Mouse (Mus musculus): Measurements from ENCODE around the gene Chst3.
"Not testable (repeated sequence)": the region's sequence is repeated elsewhere in the genome, so short reads cannot be mapped to it uniquely, and the experiment has no call there.

Chst3 gene

DNA sequence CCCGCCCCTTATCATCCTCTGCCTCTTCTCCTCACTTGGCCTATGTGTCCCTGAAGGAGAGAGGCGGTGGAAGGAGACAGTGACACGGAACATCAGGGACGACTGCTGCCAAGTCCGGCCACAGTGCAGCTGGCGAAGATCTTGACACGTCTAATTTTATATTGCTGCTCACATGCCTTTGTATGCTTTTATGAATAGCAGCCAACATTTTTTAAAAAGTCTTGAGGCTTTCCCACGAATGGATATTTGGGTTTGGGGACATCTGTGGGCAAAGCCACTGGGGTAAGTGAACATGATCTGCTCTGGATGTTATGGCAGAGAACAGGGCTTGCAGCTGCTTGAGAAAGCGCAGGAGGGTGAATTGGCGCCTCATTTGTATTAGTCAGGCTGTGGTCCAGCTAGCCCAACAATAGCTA lies 21.6 kb downstream of the Chst3 start:
- DNase-seq (ENCODE audit: low spot score) = no peak

GRCm38 (mm10) chr10:60196971-60197370 lies 22.1 kb downstream of the Chst3 start:
- no peak for DNase-seq (ENCODE audit: low spot score)

GRCm38 (mm10) chr10:60195087-60195486 lies 24.0 kb downstream of the Chst3 start:
- no peak for DNase-seq (ENCODE audit: low spot score)

DNA sequence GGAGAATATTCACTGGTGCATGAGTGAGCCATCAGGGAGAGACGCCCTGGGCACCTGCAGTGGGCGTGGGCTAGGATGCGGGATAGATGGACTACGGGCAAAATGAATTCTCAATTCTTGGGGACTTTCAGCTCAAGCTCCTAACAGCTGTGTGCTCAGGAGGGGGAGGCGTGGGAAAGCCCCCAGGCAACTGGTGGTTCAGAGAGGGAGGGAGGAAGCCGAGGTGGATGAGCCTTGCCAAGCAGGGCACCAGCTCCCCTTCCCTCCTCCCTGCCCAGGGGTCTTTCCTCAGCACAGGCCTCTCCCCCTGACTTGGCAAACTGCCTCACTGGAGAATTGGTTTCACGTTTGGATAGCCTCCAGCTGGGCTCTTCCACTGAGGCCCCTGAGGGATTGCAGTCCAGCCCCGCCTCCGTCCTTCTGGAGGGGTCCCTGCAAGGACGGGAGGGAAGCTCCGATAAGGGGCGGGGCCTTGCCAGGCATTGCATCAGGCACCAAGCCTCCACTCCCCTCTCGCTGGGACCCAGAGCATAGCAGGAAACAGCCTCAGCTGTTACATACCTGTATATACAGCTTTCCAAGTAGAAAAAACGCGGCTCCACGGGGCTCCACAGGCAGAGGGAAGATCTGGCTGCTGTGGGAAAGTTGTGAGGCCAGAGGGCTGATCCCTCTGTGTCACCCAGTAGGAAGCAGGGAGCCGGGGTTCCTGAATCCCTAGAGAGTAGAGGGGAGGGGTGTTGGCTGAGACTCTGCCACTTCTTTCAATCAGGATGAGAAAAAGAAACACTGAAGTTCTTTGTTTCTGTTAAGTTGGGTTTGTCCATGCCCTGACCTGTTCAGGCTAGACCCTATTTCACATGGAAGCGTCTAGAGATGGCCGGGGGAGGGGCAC lies 25.3 kb downstream of the Chst3 start:
- peak; percentile 46 for DNase-seq (ENCODE audit: low spot score)

- DNase-seq (ENCODE audit: low spot score) = peak; percentile 82
Observed at GRCm38 (mm10) chr10:60191796-60192195, 27.3 kb downstream of the Chst3 start.

DNA sequence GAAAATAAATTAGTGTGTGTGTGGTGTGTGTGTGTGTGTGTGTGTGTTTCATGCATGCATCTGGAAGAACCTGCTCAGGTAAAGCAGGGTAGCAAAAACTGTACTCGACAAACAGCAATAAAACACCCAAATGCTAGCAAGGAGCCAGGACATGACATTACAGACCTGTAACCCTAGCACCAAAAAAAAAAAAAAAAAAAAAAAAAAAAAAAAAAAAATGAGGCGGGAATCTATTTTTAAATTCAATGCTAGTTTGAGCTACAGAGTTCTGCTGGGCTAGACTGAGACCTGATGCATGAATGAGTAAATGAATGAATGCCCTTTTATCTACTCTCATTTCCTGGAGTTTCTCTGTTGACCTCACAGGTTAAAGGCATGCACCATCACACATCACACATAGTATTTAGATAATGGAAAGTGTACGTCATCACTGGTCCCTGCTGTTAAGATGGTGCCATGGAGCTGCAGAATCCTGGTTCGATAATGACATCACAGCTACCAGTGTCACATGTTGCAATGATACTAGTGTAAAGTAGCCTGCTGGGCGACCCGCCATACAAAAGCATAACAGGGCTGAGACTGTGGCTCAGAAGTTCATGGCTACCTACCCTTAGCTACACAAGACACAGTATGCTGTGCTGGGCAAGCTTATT lies 29.4 kb downstream of the Chst3 start:
- DNase-seq (ENCODE audit: low spot score) = no peak

DNA sequence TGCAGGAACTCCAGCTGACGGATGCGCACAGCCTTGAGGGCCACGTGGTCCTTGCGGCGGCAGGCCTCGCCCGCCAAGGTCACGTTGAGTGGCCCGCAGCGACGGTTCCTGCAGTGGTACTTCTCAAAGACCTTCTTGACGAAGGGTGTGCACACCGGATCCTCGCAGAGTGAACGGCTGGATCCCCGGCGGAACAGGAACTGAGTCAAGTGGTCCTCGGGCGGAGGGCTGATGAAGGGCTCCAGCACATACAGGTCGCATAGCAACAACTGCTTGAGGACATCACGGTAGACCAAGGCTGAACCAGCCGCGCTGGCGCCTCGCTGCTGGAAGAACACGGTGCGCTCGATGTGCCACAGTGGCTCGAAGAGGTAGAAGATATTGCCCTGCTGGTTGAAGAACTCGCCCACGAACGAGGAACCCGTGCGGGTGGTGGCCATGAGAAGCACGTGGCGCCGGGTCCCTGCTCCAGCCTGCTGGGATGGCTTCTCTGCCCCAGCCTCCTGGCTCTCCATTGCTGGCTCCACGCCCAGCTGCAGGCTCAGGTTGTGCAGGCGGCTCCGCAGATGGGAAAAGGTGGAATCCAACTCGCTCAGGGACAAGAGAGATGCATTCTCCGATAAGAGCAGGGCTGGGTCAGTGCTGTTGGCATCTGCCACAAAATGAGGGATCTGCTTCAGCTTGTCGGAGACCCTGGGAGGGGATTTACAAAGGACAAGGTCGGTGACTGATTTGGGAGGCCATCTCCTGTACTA lies 32.7 kb downstream of the Chst3 start:
- peak; percentile 62 for DNase-seq (ENCODE audit: low spot score)

DNA sequence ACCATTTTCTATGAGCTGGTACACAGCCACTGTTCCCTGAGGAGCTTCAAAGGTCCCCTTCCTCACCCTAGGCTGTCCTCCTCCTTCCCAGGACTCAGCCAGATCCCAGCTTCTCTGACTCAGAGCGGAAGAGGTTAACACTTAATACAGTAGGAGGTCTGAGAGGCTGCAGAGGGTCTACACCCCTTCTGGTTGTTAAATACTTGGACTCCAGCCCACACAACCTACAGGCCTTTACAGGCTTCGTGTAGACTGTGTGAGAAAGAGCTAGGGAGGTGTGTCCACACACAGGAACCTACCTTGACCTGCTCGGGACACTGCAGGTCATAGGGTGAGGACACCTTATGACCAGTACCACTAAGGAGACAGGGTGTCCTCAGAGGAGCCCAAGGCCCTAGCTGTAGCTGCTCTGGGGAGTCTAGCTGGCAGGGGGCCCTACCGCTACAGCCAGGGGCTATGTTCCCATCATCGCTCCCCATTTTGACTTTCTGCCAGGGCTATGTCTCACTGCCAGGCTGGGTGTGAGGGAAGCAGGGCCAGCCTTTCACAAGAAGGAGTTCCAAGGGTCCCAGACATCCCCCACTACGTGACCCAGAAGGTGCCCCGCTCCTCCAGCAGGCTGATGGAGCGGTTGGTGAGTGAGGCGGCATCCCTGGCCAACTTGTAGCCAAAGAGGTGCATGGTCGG lies 33.9 kb downstream of the Chst3 start:
- no peak for DNase-seq (ENCODE audit: low spot score)

- not testable (repeated sequence) for DNase-seq (ENCODE audit: low spot score)
Observed at GRCm38 (mm10) chr10:60175306-60175705, 43.8 kb downstream of the Chst3 start.

DNA sequence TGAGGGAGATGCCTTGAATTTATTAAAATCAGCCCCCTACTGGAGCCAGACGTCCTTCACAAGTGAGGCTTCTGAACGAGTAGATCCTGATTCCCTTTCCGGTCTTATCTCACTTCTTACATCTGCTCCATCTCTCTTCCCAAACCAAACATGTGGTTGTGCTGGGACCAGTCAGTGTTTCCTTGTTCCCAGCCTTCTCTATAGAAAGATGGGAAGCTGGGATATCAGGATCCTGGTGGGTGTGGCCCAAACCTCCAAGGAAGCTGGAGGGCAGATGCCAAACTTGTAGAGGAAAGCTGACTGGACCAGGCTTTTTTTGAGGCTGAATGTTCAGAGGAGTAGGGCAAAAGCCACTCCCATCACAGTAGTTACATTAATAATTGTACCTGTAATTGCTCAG lies 44.6 kb downstream of the Chst3 start:
- no peak for DNase-seq (ENCODE audit: low spot score)

GRCm38 (mm10) chr10:60173035-60173434 lies 46.0 kb downstream of the Chst3 start:
- DNase-seq (ENCODE audit: low spot score) = peak; percentile 29

GRCm38 (mm10) chr10:60172306-60172705 lies 46.8 kb downstream of the Chst3 start:
- DNase-seq (ENCODE audit: low spot score) = no peak

DNA sequence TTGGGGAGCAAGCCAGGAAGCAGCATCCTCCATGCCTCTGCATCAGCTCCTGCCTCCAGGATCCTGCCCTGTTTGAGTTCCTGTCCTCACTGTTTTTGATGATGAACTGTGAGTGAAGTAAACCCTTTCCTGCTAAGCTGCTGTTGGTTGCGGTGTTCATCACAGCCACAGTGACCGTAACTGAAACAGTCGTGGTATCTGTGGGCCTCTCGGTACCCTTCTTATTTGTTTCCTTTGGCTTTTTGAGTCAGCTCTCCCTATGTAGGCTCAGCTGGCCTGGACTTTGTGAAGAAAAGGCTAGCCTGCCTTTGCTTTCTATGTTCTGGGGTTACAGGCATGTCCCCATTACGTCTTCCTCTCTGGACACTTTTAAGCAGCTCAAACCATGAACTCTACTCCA lies 47.7 kb downstream of the Chst3 start:
- no peak for DNase-seq (ENCODE audit: low spot score)

- DNase-seq (ENCODE audit: low spot score) = no peak
Observed at GRCm38 (mm10) chr10:60170326-60171089, 48.6 kb downstream of the Chst3 start.

- DNase-seq (ENCODE audit: low spot score) = no peak
Observed at GRCm38 (mm10) chr10:60168960-60169359, 50.1 kb downstream of the Chst3 start.

DNA sequence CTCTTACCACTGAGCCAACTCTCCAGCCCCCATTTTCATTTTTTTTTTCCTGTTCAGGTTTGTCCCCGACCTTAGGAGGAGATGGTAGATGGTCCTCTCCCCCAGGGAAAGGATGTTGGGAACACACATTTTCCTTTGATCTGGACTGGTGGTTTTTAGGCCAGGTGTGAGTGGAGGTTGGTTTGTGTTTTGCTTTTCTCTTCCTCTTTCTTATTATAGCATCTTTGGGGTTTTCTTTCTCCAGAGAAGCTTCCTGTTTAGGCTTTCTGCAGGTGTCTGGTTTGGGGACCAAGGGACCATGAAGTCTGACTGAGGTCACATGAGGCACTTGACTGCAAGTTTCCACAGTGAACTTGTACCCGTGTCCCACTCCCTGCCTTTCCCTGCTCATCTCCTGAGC lies 50.8 kb downstream of the Chst3 start:
- DNase-seq (ENCODE audit: low spot score) = no peak

DNA sequence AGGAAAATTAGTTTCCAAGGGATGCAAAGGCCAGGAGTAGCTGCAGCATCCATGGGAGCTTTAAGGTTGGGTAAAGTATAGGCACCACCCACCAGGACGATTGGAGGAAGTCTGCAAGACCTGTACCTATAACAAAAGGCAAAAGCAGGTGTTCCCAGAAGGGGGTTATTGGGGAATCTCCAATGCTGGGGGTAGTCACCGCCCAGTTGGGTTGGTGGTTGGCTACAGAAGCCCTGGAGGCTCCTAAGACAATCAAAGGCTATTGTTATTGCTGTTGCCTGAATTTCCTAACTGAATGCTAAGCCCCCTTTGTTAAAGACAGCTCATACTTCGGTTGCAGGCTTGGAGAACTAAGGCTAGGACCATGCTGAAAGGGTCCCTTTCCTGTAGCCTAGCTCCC lies 53.0 kb downstream of the Chst3 start:
- no peak for DNase-seq (ENCODE audit: low spot score)

DNA sequence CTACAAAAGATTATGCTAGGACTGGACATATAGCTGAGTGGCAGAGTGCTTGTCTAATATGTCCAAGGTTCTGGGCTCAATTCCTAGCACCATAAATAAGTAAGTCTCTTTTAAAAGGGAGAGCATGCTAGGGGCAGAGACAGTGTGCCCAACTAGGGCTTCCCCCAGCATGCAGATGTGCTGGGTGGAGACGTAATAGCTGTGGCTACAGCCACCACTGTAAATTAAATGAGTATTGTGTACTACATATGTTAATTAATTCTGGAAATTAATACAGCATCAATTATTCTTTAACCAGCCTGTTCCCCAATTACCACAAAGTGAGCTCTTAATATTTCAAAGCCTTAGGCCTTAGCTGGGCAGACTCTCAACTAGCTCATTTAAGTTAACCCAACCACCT lies 54.2 kb downstream of the Chst3 start:
- DNase-seq (ENCODE audit: low spot score) = no peak

DNA sequence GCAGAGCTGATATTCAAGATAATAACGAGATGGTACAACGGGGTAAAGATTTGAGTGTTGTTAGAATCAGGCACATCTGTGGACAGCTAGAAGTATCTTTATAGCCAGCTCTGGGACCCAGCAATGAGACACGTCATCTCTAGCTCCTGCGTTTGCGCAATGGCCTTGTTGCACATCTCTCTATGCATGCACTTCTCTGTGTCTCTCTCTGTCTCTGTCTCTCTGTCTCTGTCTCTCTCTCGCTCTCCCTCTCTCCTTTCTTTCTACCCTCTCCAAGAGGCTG lies 56.1 kb downstream of the Chst3 start:
- DNase-seq (ENCODE audit: low spot score) = no peak

DNA sequence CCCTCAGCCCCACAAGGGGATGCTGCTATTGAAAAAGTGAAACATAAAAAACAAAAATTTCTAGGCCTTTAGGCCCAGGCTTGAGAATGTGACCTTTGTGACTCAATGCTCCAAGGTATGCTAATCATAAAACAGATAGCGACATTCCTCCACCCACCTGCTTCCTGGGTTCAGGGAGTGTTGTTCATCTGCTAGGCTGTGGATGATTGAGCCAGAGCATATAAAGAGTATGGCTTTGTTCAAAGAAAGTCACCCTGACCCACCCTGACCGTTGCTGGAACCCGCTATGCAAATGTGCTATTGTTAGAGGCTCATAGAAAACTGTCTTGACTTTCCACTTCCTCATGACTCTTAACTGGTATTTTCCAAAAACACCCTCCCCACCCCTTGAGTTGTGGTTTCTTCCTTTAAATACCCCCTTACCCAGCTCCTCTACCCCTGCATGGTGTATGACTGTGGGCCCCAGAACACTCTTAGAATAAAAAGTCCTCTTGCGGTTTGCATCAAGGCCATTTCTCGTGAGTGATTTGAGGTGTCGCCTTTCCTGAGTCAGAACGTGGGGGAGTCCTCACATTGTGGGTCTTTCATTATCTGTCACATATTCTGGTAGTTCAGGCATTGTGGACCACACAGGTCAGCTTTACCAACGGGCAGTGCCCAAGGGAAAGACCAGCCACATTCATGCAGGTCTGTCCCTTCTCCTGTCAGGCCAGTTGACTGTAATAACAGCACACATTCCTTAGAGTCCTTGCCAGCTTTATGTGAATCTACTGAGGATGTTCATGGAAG lies 56.7 kb downstream of the Chst3 start:
- DNase-seq (ENCODE audit: low spot score) = not testable (repeated sequence)

GRCm38 (mm10) chr10:60161397-60161796 lies 57.7 kb downstream of the Chst3 start:
- DNase-seq (ENCODE audit: low spot score) = not testable (repeated sequence)

All from urinary bladder, postnatal 14 days (tissue).